Mouse (Mus musculus) thymus, adult 2 months (tissue): Measurements from ENCODE around the gene Gm49384. TPM values are rescaled to one million over a fixed set of nuclear protein-coding genes. Genes with fewer than 3 reads are reported as not detected.

Experiments
- DNase-seq: peaks from one replicate; pipeline ENCODE4 v3.0.0; 2021
- H3K27ac ChIP-seq: fragments of 200-500 bp; 2 replicates; pipeline ENCODE4 v1.5.1; 2012; ENCODE audit warnings: low read length, control low read depth; ENCODE audit not compliant: control insufficient read depth, insufficient read depth
- H3K27me3 ChIP-seq: fragments of 200-500 bp; 2 replicates; pipeline ENCODE4 v1.6.1; 2012; ENCODE audit warnings: mild to moderate bottlenecking, low read length, moderate library complexity, mixed read lengths; ENCODE audit not compliant: control insufficient read depth, insufficient read depth
- H3K36me3 ChIP-seq: fragments of 200-500 bp; 2 replicates; pipeline ENCODE4 v1.6.1; 2012; ENCODE audit warnings: mild to moderate bottlenecking, low read length, moderate library complexity; ENCODE audit not compliant: control insufficient read depth, insufficient read depth
- H3K4me1 ChIP-seq: fragments of 200-500 bp; replicated peaks from 2 replicates; pipeline ENCODE4 v1.6.1; 2012; ENCODE audit warnings: low read length; ENCODE audit not compliant: control insufficient read depth, insufficient read depth
- H3K4me3 ChIP-seq: fragments of 200-500 bp; 2 replicates; pipeline ENCODE4 v1.5.1; 2012; ENCODE audit warnings: mild to moderate bottlenecking, low read length, control low read depth, moderate library complexity; ENCODE audit not compliant: control insufficient read depth, insufficient read depth
- CTCF ChIP-seq: fragments of 200-500 bp; IDR thresholded peaks from 2 replicates; pipeline ENCODE4 v1.5.1; 2012; ENCODE audit warnings: mild to moderate bottlenecking, control low read depth, low read length, moderate library complexity, borderline replicate concordance; ENCODE audit not compliant: control insufficient read depth, poor library complexity, insufficient read depth; ENCODE audit errors: extremely low read depth
- POLR2A ChIP-seq: fragments of 200-500 bp; IDR thresholded peaks from 2 replicates; pipeline ENCODE4 v1.6.1; 2012; ENCODE audit warnings: mild to moderate bottlenecking, low read length, control low read depth, moderate library complexity; ENCODE audit not compliant: control insufficient read depth, poor library complexity, insufficient read depth; ENCODE audit errors: extremely low read depth
- WGBS: fragments of 180-500 bp; shearing (Covaris S2); methylation state at CpG from one replicate; pipeline ENCODE4 v1.1.7; 2018; 5-methylcytosine and 5-hydroxymethylcytosine counted together
- polyA plus RNA-seq: library from polyadenylated mRNA; depleted of rRNA; stranded (reverse); fragments of >200 nt; gene quantifications from 2 replicates; pipeline ENCODE4 v1.2.3, GENCODE M21; 2012

Gm49384 gene
- polyA plus RNA-seq, 1 experiment, result 0.36 TPM

GRCm38 (mm10) chr12:69185371-69185770 lies 18.7 kb downstream of the Gm49384 start:
- Histone ChIP-seq H3K4me3 (no peak overlapping the region), H3K27ac (no peak overlapping the region), H3K27me3 (no peaks in the 10 kb centered on the region), H3K4me1 (peaks cover 10% of the 10 kb centered on the region; the same call in 1 of the 2 replicates), H3K36me3 (peaks cover 12% of the 10 kb centered on the region)
- no peak for TF ChIP-seq CTCF
- no peak for TF ChIP-seq POLR2A
- no peak for DNase-seq
- WGBS, result 86% methylated on average over 7 of the region's 7 CpGs

- Histone ChIP-seq H3K4me1 (peaks cover 10% of the 10 kb centered on the region; the same call in 1 of the 2 replicates), H3K27me3 (no peaks in the 10 kb centered on the region), H3K4me3 (peak overlapping the region; percentile 97), H3K36me3 (peaks cover 10% of the 10 kb centered on the region), H3K27ac (peak overlapping the region; percentile 51; the same call in 1 of the 2 replicates)
- no peak for DNase-seq
- under 1% methylated on average over 85 of the region's 86 CpGs for WGBS
- no peak for TF ChIP-seq POLR2A
- no peak for TF ChIP-seq CTCF
Measured at GRCm38 (mm10) chr12:69184342-69185295, 19.4 kb downstream of the Gm49384 start.

GRCm38 (mm10) chr12:69183583-69184308 lies 20.3 kb downstream of the Gm49384 start, which contains the start of the genes Rpl36al and Mgat2:
Gene Rpl36al, minus strand, starts transcription at chr12:69184083.
Gene Mgat2, plus strand, starts transcription at chr12:69184157.
- peak; percentile 97 for TF ChIP-seq POLR2A
- peak; percentile 43; the same call in 1 of the 2 replicates for TF ChIP-seq CTCF
- Histone ChIP-seq H3K27ac (peak within 1 kb of the TSS; percentile 51), H3K27me3 (no peaks in the 10 kb centered on the region), H3K36me3 (peaks cover 4% of the 10 kb centered on the region), H3K4me3 (peak within 1 kb of the TSS; percentile 97), H3K4me1 (peaks cover 10% of the 10 kb centered on the region; the same call in 1 of the 2 replicates)
- DNase-seq, result peak; percentile 99
- under 1% methylated on average over 84 of the region's 84 CpGs for WGBS

- Histone ChIP-seq H3K4me3 (no peak overlapping the region), H3K27me3 (no peaks in the 10 kb centered on the region), H3K36me3 (peaks cover 4% of the 10 kb centered on the region), H3K4me1 (peaks cover 10% of the 10 kb centered on the region; the same call in 1 of the 2 replicates), H3K27ac (no peak overlapping the region)
- no peak for DNase-seq
- no peak for TF ChIP-seq CTCF
- TF ChIP-seq POLR2A, result no peak
- WGBS, result 95% methylated on average over 4 of the region's 4 CpGs
Measured at GRCm38 (mm10) chr12:69181800-69182199, 22.3 kb downstream of the Gm49384 start.

GRCm38 (mm10) chr12:69179371-69179770 lies 24.7 kb downstream of the Gm49384 start:
- Histone ChIP-seq H3K4me1 (peaks cover 4% of the 10 kb centered on the region; the same call in 1 of the 2 replicates), H3K4me3 (no peak overlapping the region), H3K27ac (no peak overlapping the region), H3K36me3 (peaks cover 9% of the 10 kb centered on the region), H3K27me3 (no peaks in the 10 kb centered on the region)
- 95% methylated on average over 12 of the region's 12 CpGs for WGBS
- no peak for TF ChIP-seq POLR2A
- no peak for TF ChIP-seq CTCF
- no peak for DNase-seq

- no peak overlapping the region for H3K27ac ChIP-seq
- peaks cover 9% of the 10 kb centered on the region for H3K36me3 ChIP-seq
- 89% methylated on average over 3 of the region's 3 CpGs for WGBS
- no peak overlapping the region for H3K4me3 ChIP-seq
- no peaks in the 10 kb centered on the region for H3K4me1 ChIP-seq
- no peak for TF ChIP-seq POLR2A
- TF ChIP-seq CTCF, result no peak
- no peak for DNase-seq
- H3K27me3 ChIP-seq, result no peaks in the 10 kb centered on the region
Measured at GRCm38 (mm10) chr12:69177526-69177925, 26.5 kb downstream of the Gm49384 start.
